Mouse (Mus musculus): Measurements from ENCODE around the gene Cfap161. TPM values are rescaled to one million over a fixed set of nuclear protein-coding genes. Genes with fewer than 3 reads are reported as not detected.
A peak's percentile ranks its signal among the peaks of the same experiment; 100 is the strongest.

Gene Cfap161
- 0.46 TPM in 1 of 2 replicates, not detected in the other for total RNA-seq (2021)
- long read RNA-seq = 0 reads

DNA sequence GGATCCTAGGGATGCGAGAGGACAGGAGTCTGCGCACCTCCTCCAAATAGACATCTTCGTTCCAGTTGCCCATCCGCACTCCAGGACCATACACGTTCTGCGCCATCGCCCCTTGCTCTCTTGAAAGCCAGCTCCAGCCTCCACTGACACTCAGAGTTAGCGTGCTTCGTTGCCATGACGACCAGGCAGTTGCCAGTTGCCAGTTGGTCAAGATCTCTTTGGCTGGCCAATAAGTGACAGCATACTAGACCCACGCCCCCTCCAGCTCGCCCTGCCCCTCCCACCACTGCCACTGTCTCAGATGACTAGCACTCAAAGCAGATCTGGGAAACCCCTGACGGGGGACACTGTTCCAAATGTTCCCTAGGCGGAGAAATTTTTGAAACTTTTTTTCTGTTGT lies at the start of gene Cfap161:
TSS of gene Cfap161 (minus strand) at position 176 of the 400 bp plus-strand sequence.
- DNase-seq = peak; percentile 56

DNA sequence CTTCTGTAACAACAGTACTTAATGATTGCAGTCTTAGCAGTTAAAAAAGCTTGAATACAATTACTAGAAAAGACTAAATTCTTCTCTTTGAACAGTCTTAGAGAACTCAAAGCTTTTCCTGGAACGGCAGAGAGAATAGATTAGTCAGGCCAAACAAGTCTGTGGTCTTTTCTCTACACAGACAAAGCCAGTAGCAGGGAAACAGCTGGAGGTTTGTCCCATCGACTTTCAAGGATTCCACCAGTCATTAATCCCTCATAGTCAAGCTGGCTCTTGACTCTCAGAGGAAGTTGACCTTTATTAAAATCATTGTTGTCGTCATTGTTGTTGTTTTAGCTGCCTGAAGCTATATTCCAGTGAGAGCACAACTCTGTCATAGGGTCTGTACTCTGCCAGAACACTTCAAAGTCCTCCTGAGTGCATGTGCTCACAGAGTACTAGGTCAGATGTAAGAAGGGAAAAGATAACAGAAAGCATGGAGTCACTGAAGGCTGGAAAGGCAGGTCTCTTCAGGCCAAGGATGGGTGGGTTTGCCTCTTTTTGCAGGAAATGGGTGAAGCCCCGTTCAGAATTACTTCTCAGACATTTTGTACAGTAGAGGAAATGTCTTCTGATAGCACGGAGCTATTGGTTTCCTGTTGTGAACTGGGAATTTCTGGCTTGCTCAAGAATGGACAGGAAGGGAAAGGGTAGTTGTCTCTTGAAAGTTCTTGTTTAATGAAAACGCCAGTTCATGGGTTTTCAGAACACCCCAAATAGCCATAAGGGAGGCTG lies 48.0 kb upstream of the Cfap161 start:
- DNase-seq = no peak

DNA sequence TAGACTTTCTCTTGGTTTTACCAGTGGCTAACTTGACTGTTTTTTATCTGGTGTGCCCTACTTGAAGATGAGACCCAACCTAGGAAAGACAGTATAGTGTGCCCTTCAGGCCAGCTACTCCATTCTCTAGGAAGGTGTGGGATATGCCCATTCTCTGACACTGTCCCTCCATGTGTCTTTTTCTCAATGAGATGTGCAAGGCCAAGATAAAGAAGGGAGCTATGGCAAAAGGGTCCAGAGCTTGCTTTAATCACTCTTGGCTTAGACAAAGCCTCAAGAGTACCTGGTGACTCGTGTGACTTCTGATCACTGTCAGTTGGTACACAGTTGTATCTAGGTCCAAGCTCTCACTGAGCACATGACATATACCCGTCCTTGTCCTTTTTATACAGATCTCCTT lies 45.4 kb upstream of the Cfap161 start:
- no peak for DNase-seq

DNA sequence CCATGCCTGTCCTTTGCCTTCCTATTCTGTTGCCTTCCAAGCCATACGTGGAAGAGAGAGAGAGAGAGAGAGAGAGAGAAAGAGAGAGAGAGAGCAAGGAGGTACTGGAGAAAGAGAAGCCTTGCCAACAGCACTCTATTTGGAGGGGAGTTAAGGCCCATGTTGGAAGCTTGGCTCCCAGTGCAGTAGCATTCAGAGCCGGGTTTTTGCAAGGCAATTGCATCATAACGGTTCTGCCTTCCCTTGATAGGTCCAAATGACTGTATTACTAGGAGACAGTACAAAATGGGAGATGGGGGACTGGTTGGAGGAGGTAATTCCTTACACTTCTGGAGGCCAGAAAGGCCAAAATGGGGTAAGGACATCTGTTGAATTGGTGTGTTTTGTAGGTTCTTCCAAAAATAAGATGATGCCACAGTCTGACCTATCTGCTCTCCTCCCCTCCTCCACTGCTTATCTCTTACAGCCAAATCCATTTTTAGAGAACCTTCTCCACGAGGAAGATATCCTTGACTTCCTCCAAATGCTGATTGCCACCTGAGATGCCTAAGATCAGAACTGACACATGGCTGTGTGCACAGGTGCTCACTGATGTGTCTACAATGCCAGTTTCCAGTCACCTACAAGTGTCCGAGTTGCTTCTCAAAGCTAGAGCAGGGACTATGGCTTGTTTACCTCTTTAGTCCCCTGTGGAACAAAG lies 44.0 kb upstream of the Cfap161 start:
- DNase-seq = no peak

DNA sequence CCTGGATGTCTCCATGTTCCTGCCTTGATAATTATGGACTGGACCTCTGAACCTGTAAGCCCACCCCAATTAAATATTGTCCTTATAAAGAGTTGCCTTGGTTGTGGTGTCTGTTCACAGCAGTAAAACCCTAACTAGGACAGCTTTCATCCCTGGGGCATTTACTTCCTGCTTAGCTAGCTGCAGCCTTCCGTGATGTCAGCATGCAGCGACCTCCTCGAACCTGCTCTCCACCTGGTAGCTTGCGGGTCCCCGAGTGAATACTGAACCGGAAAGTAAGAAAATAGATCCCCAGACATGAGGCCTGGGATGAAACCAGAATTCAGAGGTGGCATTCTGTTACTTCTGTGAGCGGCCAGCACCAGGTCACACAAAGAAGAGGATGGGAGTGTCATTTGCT lies 34.7 kb upstream of the Cfap161 start:
- DNase-seq = no peak

DNA sequence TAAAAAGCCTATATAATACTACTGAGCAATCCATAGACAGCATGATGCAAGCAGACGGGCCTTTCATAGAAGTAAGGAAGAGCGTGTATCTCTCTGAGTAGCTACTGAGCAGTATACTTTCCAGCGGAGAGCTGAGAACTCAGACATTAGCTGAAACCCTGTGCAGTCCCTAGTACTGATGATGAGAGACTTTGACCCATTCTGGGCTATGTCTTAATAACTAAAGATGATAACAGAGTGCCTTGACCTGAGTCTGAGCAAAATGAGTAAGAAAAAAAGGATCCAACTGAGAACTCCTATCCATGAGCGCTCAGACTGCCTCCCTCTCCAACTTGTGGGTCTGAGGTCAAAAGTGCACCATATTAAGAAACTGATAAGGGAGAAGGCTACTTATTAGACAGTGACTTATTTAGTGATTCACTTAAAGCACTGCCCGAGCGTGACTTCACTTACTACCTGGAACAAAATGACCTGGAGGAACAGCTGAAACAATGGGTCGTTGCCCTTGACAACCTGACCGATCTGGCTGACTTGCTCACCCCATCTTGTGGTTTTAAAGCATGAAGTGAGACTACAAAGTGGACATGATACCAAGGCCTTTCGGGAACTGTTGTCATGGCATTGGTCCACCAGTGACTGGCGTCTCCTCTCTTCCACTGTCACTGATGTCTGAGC lies 32.9 kb upstream of the Cfap161 start:
- DNase-seq = no peak

DNA sequence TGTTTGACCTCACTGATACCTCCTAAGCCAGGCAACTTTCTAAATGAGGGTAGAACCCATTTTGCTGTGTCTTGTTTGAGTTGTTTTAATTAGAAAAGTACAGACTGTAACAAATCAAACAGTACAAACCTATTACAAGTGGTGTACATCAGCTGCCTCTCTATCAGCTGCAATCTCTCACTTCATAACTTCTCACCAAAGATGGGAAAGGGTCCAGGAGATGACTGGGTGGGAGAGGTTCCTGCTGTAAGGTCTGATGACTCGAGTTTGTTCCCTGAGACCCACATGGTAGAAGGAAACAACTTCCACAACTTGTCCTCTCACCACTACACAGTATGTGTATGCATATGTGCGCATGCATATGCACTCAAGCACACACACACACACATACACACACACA lies 32.1 kb upstream of the Cfap161 start:
- no peak for DNase-seq

DNA sequence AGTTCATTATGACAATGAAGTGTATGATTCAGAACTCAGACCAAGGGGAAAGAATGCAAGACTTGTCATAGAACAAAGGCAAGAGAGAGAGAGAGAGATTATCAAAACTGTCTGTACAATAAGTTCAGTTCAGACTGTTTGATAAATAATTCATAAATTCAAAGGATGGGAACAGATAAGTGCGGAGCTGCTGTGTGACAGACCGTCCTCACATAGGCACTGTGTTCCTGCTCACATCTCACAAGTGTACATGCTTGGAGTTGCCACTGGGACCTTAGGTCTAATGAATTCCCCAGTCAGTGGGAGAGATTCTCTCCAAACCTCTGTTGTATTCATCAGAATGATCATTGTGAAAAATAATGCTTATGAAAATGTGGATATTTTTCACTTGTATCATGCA lies 27.3 kb upstream of the Cfap161 start:
- no peak for DNase-seq

DNA sequence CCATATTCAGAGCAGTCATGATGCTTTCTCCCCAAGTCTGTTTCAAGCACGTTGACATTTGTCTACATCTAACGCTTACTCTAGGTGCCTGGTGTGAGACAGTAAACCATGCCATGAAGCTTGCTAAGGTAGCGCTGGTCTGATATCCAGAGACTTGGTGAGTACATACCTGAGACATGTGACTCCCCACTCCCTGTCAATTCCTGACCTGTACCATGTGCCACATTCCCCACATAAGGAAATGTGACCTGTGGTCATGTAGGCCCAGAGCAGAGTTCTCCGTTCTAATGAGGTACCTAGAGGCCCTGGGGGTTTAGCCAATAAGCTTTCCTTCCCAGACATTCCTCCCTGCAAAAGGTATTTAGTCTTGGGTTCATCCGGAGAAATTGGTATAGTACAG lies 22.2 kb upstream of the Cfap161 start:
- DNase-seq = no peak

DNA sequence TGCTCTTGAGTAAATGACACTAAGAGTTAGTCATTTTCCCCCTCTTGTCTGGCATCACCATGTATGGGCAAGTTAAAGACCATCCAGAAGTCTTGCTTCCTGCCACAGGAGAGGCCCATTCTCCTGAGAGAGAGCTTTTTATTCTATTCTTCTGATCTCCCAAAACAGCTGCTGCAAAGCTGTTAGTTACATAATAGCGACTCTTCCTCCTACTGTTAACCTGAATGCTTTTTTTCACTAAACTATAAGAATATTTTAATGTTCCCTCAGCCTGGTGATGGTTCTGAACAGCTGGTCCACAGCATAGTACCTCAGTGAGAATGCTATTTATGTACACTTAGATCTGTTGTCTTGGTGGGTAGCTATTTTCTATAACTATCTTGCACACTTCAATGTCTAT lies 21.0 kb upstream of the Cfap161 start:
- no peak for DNase-seq

DNA sequence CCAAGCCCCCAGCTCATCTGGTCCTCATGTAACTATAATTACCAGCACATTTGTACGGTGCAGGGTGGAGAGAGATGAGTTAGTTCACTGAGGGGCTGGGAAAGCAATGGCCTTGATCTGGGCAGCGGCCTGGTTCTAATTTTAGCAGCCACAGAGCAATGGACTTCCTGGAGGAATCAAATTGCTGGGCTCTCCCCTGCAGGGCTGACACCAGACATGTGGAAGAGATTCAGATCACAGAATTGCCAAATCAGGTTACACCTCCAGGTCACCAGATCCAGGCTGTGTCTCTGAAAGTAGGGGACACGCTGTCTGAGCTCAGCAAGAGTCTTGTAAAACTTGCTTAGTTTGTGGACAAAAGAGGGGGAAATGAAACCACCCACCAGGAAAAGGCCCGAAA lies 19.3 kb upstream of the Cfap161 start:
- peak; percentile 35 for DNase-seq

DNA sequence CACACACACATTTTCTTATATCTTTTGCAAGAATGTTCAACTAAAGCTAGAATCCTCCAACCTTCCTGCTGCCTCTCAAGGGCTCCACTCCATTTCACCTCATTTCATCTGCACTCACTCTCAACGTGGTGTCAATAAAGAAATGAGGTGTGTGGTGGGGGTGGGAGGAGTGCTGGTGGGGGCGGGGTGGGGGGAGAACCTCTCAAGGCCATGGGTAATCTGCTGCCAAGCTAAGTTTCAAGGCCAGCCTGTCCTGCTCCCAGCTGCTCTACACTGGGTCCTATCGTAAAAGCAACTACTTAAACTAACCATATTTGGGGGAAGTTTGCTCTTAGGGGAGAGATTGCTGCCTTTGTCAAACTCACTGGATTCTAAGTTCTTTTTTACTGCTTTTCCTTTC lies 18.8 kb upstream of the Cfap161 start:
- DNase-seq = no peak

DNA sequence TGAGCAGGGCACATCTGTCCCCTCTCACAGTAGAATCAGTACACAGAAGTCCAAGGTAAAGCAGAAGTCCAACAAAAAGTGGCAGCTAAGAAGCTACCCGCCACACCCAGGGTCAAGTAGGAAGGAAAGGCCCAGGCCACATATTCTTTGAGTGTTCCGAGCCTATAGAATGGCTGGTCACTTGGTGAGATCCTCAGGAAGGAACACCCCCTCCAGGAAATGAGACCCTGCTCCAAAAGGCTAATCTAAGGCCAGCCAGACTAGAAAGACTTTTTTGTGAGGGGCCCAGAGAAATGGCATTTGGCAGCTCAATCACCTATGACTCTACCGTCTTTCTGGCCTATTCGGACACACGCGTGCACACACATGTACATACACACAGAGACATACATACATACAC lies 18.3 kb upstream of the Cfap161 start:
- DNase-seq = no peak

DNA sequence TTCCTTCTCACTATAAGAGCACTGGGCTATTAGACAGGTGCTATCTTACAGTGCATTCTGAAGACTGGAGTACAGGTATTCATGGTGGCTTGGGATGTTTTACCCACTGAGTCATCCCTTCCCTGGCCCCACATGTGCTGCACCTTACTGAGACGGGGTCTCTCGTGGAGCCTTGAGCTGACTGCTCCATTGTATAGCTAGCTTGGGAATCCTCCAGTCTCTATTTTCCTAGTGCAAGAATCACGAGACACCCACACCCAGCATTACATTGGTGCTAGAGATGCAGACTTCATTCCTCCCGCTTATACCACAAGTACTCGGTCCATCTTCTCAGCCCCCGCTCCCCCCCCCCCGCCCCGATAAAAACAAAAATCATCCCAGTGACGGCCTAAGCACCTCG lies 17.9 kb upstream of the Cfap161 start:
- no peak for DNase-seq

DNA sequence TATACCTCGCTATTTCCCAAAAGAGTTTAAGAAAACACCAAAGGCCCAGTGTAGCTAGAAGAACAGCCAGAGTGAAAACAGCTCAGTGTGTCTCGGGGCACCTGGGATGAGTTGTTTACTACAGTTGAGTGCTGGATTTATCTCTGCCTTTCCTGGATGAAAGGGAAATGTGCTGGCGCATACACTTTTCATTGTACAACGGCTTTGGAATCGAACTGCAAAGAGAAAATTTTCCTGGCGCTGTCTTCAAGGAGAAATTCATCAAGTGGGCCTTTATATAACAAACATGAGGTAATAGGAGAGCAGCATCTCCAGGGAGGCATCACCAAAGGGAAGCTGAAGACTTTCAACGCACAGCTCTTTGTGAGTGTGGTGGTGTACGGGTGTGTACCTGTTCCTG lies 17.2 kb upstream of the Cfap161 start:
- DNase-seq = no peak

DNA sequence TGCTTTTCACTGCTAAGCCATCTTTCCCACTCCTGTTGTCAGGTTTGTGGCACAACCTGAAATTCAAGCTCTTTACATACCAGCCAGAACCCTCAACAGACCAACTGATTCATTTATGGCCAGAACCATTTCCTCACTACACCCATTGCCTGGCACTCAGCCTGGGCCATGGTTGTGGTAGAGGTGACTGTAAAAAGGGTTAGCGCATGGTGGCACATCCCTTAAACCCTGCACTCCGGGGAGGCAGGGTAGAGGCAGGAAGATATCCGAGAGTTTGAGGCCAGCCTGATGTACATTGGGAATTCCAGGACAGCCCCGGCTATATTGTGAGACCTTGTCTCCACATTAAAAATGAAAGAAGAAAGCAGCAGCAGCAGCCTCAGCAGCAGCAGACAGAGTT lies 16.8 kb upstream of the Cfap161 start:
- no peak for DNase-seq

DNA sequence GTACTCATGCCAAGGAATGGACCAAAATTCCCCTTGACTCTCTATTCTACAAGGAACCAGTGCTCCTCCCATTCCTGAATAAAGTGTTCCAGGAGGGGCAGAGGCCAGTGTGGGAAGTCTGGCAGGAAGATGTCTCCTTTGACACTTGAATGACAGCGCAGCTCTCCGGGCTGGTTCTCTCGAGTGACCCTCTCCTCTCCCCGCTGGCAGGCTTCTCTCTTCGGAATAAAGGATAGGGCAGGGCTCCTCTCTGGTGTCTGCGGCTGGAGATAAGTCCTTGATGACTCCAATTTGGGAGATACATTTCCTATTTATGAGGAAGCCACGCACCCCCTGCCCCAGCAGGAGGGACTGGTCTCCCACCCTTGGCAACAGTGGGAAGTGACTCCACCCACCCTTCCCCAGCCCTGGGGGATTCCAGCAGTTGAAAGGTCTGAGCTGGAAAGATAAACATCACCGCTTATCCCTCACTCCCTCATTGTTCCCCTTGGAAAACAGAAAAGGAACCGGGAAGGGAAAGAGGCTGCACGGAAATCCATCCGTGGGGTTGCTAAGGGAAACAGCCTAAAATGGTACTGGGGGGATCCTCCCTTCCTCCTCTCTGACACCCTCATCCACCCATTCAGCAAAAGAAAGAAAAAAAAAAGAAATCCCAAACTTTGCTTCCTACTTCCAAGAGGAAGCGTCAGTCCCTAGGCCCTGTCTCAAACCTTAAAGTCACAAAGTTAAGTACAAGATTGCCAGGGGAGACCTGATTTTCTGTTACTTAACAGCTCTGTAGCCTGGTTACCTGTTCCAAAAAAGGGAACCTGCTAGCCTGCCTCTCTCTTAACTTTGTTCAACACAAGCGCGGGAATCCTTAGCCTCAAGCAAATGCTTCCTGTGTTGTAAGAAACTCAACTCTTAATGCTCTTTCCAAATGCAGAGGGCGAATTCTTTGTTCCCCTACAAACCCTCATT lies 15.7 kb upstream of the Cfap161 start:
- DNase-seq = peak; percentile 26

DNA sequence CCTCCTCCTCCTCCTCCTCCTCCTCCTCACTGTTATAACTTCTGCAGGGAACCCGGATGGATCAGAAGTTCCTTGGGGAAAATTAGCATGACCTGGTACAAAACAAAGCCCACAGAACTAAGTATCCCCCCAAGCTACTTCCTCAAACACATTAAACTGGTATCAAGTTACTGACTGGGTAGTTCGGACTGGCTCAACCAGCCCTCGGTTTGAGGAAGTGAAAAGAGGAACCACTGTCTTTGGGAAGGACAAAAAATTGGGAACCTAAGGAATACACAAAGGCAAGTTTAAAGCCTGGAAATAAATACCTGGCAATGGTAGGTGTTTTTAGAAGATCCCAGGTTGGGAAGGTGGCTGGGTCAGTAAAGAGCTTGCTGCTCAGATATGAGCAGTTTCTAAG lies 15.0 kb upstream of the Cfap161 start:
- no peak for DNase-seq

DNA sequence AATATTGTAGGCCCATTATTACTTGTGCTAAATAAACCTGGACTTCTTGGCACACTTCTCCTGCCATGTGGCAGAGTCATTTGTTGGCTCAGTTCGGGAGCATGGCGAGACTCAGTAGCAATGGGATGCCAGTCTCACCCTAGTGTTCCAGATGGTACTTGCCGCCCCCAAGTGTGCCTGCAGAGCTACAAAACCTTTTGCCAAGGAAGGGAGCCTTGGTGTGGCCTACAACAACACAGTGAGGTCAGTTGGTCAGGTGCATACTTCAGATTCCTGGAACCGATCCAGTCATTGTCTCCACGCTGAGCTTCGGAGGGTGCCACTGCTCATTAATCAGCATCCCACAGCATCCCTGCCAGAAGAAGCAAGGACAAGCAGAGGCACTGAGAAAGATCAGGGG lies 14.4 kb upstream of the Cfap161 start:
- peak; percentile 13 for DNase-seq

DNA sequence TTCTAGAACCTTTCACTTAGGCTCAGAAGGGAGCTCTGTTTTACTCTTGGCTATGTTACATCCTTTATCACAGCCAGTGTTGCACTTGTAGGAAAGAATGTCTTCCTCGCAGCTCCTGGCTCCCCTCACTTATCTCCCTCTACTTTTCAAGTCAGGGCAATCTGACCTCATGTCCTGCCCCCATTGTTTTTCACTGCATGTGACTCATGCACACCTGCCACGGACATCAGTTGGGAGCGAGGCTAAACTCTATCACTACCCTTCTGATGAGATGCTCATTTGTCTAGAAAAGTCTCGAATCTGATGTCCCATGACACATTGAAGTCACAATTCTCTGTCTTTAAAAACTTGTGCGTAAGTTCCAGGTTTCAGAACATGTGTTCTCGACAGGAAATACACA lies 12.3 kb upstream of the Cfap161 start:
- no peak for DNase-seq

DNA sequence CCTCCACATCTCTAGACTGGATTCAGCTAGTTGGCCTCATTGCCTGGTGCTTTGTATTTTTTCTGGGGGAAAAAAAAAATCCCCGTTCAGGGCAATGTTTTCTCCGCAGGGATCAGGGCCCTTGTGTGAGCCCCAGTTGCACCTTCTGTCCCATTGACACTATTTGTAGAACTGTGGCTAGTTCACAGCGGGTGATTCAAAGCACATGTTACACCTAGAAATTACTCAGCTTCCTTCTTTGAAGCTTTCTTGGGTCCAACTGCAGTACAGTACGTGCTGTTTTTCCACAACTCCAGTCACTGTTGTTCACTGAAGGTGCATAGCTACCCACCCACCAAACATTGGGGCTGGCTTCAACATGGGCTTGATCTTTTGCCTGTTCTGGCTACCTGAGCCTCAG lies 9.1 kb upstream of the Cfap161 start:
- DNase-seq = no peak

DNA sequence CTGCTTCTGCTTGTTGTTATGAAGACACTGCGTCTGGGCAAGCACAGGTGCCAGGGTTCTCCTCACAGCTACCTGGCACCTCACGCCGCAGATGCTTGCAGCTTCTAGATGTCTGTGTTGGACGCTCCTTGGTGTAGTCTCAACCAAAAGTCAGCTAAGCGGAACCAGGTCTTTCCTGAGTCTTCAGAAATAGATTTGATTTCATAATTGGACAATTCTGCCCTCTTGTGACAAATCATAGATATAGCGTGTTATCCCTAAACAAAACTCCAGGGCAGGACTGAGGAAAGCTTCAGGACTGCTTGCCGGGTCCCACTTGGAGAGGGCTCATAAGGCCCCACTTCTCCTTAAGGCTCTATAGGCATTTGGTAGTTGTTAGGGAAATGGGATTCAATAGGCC lies 7.8 kb upstream of the Cfap161 start:
- DNase-seq = no peak
